Mouse (Mus musculus): Measurements from ENCODE around the gene Lrrc46. TPM values are rescaled to one million over a fixed set of nuclear protein-coding genes. Genes with fewer than 3 reads are reported as not detected.
A peak's percentile ranks its signal among the peaks of the same experiment; 100 is the strongest.

Gene Lrrc46
- 0.54 and 0.65 TPM in 2 replicates for polyA plus RNA-seq (2015; fragmentation: Nextera tagmentation; extraction: Ambion mirVana)

- H3K9ac ChIP-seq = peak within 1 kb of the TSS; percentile 85
Measured at GRCm38 (mm10) chr11:97041022-97041899, at the start of gene Lrrc46, which contains the start of gene Mrpl10. TSS of gene Lrrc46 (minus strand) at chr11:97041407. TSS of gene Mrpl10 (plus strand) at chr11:97041560.

GRCm38 (mm10) chr11:97086365-97086764 is 45.2 kb upstream of the Lrrc46 start:
- WGBS = 72% methylated on average over 6 of the region's 6 CpGs
- H3K9me3 ChIP-seq = no peaks in the 10 kb centered on the region
- H3K4me3 ChIP-seq = no peak overlapping the region
- H3K36me3 ChIP-seq = no peaks in the 10 kb centered on the region
- H3K4me2 ChIP-seq = no peak overlapping the region
- no peak for ATAC-seq (ENCODE audit: insufficient number of reproducible peaks, low FRiP score, low TSS enrichment, low read depth)
- no peak overlapping the region for H3K9ac ChIP-seq
- no peak overlapping the region for H3K27ac ChIP-seq
- H3K27me3 ChIP-seq = 0 out of 2 replicates have a peak, but pooled peaks cover 12% of the 10 kb centered on the region
- H3K4me1 ChIP-seq = peaks cover 14% of the 10 kb centered on the region

More at GRCm38 (mm10) chr11:97041022-97041899, at the start of gene Lrrc46, which contains the start of gene Mrpl10:
- no peaks in the 10 kb centered on the region for H3K9me3 ChIP-seq
- H3K4me3 ChIP-seq = peak within 1 kb of the TSS; percentile 90
- under 1% methylated on average over 42 of the region's 48 CpGs for WGBS
- peak; percentile 86 for ATAC-seq (ENCODE audit: insufficient number of reproducible peaks, low FRiP score, low TSS enrichment, low read depth)
- H3K36me3 ChIP-seq = peaks cover 15% of the 10 kb centered on the region
- H3K27me3 ChIP-seq = no peaks in the 10 kb centered on the region
- H3K4me2 ChIP-seq = peak within 1 kb of the TSS; percentile 85
- peak within 1 kb of the TSS; percentile 57 for H3K27ac ChIP-seq
- H3K4me1 ChIP-seq = peaks cover 17% of the 10 kb centered on the region

- Histone ChIP-seq H3K9ac (no peak overlapping the region), H3K36me3 (no peaks in the 10 kb centered on the region), H3K27ac (no peak overlapping the region), H3K4me1 (peaks cover 14% of the 10 kb centered on the region), H3K9me3 (no peaks in the 10 kb centered on the region), H3K4me2 (no peak overlapping the region), H3K27me3 (0 out of 2 replicates have a peak, but pooled peaks cover 8% of the 10 kb centered on the region), H3K4me3 (no peak overlapping the region)
- WGBS = 84% methylated on average over 15 of the region's 15 CpGs
- no peak for ATAC-seq (ENCODE audit: insufficient number of reproducible peaks, low FRiP score, low TSS enrichment, low read depth)
Measured at GRCm38 (mm10) chr11:97084821-97085505, 43.8 kb upstream of the Lrrc46 start.

- H3K36me3 ChIP-seq = no peaks in the 10 kb centered on the region
- no peaks in the 10 kb centered on the region for H3K9me3 ChIP-seq
- H3K4me3 ChIP-seq = 0 out of 2 replicates have a peak overlapping the region, but pooled peaks have one; percentile 8
- no peak overlapping the region for H3K9ac ChIP-seq
- H3K27ac ChIP-seq = no peak overlapping the region
- H3K4me1 ChIP-seq = peaks cover 14% of the 10 kb centered on the region
- 14% methylated on average over 22 of the region's 22 CpGs for WGBS
- H3K27me3 ChIP-seq = 0 out of 2 replicates have a peak, but pooled peaks cover 8% of the 10 kb centered on the region
- H3K4me2 ChIP-seq = peak overlapping the region; percentile 17; the same call in 1 of the 2 replicates
- ATAC-seq (ENCODE audit: insufficient number of reproducible peaks, low FRiP score, low TSS enrichment, low read depth) = no peak
Measured at GRCm38 (mm10) chr11:97083401-97084140, 42.4 kb upstream of the Lrrc46 start.

GRCm38 (mm10) chr11:97082977-97083376 is 41.8 kb upstream of the Lrrc46 start:
- no peak overlapping the region for H3K4me3 ChIP-seq
- 0 out of 2 replicates have a peak, but pooled peaks cover 8% of the 10 kb centered on the region for H3K27me3 ChIP-seq
- peaks cover 14% of the 10 kb centered on the region for H3K4me1 ChIP-seq
- H3K27ac ChIP-seq = no peak overlapping the region
- no peak overlapping the region for H3K9ac ChIP-seq
- no peak for ATAC-seq (ENCODE audit: insufficient number of reproducible peaks, low FRiP score, low TSS enrichment, low read depth)
- WGBS = 36% methylated on average over 11 of the region's 11 CpGs
- H3K4me2 ChIP-seq = no peak overlapping the region
- H3K9me3 ChIP-seq = no peaks in the 10 kb centered on the region
- no peaks in the 10 kb centered on the region for H3K36me3 ChIP-seq

- no peak overlapping the region for H3K9ac ChIP-seq
- no peaks in the 10 kb centered on the region for H3K9me3 ChIP-seq
- no peak overlapping the region for H3K4me2 ChIP-seq
- 0 out of 2 replicates have a peak, but pooled peaks cover 8% of the 10 kb centered on the region for H3K27me3 ChIP-seq
- peaks cover 14% of the 10 kb centered on the region for H3K4me1 ChIP-seq
- ATAC-seq (ENCODE audit: insufficient number of reproducible peaks, low FRiP score, low TSS enrichment, low read depth) = no peak
- H3K27ac ChIP-seq = no peak overlapping the region
- no peaks in the 10 kb centered on the region for H3K36me3 ChIP-seq
- H3K4me3 ChIP-seq = no peak overlapping the region
- WGBS = 39% methylated on average over 9 of the region's 9 CpGs
Measured at GRCm38 (mm10) chr11:97080291-97080690, 39.1 kb upstream of the Lrrc46 start.

- H3K4me3 ChIP-seq = no peak overlapping the region
- peaks cover 8% of the 10 kb centered on the region for H3K4me1 ChIP-seq
- no peak for ATAC-seq (ENCODE audit: insufficient number of reproducible peaks, low FRiP score, low TSS enrichment, low read depth)
- no peak overlapping the region for H3K9ac ChIP-seq
- H3K27ac ChIP-seq = no peak overlapping the region
- H3K36me3 ChIP-seq = no peaks in the 10 kb centered on the region
- H3K9me3 ChIP-seq = no peaks in the 10 kb centered on the region
- 47% methylated on average over 4 of the region's 4 CpGs for WGBS
- H3K4me2 ChIP-seq = no peak overlapping the region
- H3K27me3 ChIP-seq = 0 out of 2 replicates have a peak, but pooled peaks cover 8% of the 10 kb centered on the region
Measured at GRCm38 (mm10) chr11:97078751-97079150, 37.5 kb upstream of the Lrrc46 start.

GRCm38 (mm10) chr11:97074235-97074634 is 33.0 kb upstream of the Lrrc46 start:
- Histone ChIP-seq H3K36me3 (no peaks in the 10 kb centered on the region), H3K4me1 (no peaks in the 10 kb centered on the region), H3K4me3 (no peak overlapping the region), H3K27ac (no peak overlapping the region), H3K27me3 (no peaks in the 10 kb centered on the region), H3K9ac (no peak overlapping the region), H3K4me2 (no peak overlapping the region), H3K9me3 (no peaks in the 10 kb centered on the region)
- WGBS = 65% methylated on average over 8 of the region's 8 CpGs
- ATAC-seq (ENCODE audit: insufficient number of reproducible peaks, low FRiP score, low TSS enrichment, low read depth) = no peak

- no peaks in the 10 kb centered on the region for H3K4me1 ChIP-seq
- no peak for ATAC-seq (ENCODE audit: insufficient number of reproducible peaks, low FRiP score, low TSS enrichment, low read depth)
- 30% methylated on average over 3 of the region's 3 CpGs for WGBS
- H3K4me2 ChIP-seq = no peak overlapping the region
- no peak overlapping the region for H3K4me3 ChIP-seq
- H3K9me3 ChIP-seq = no peaks in the 10 kb centered on the region
- H3K9ac ChIP-seq = no peak overlapping the region
- peaks cover 13% of the 10 kb centered on the region for H3K36me3 ChIP-seq
- H3K27ac ChIP-seq = no peak overlapping the region
- no peaks in the 10 kb centered on the region for H3K27me3 ChIP-seq
Measured at GRCm38 (mm10) chr11:97072533-97072932, 31.3 kb upstream of the Lrrc46 start.

GRCm38 (mm10) chr11:97071129-97071528 is 29.9 kb upstream of the Lrrc46 start:
- no peaks in the 10 kb centered on the region for H3K4me1 ChIP-seq
- H3K27me3 ChIP-seq = no peaks in the 10 kb centered on the region
- no peak overlapping the region for H3K4me2 ChIP-seq
- H3K36me3 ChIP-seq = peaks cover 26% of the 10 kb centered on the region
- H3K27ac ChIP-seq = no peak overlapping the region
- no peaks in the 10 kb centered on the region for H3K9me3 ChIP-seq
- no peak overlapping the region for H3K4me3 ChIP-seq
- H3K9ac ChIP-seq = no peak overlapping the region
- ATAC-seq (ENCODE audit: insufficient number of reproducible peaks, low FRiP score, low TSS enrichment, low read depth) = no peak
- WGBS = 50% methylated on average over 1 of the region's 1 CpGs

GRCm38 (mm10) chr11:97069770-97070169 is 28.6 kb upstream of the Lrrc46 start:
- 86% methylated on average over 2 of the region's 2 CpGs for WGBS

More at GRCm38 (mm10) chr11:97069770-97070169, 28.6 kb upstream of the Lrrc46 start:
- Histone ChIP-seq H3K9ac (no peak overlapping the region), H3K4me3 (no peak overlapping the region), H3K27ac (no peak overlapping the region), H3K4me1 (no peaks in the 10 kb centered on the region), H3K4me2 (no peak overlapping the region), H3K27me3 (no peaks in the 10 kb centered on the region), H3K36me3 (peaks cover 29% of the 10 kb centered on the region), H3K9me3 (no peaks in the 10 kb centered on the region)
- no peak for ATAC-seq (ENCODE audit: insufficient number of reproducible peaks, low FRiP score, low TSS enrichment, low read depth)
